Mouse (Mus musculus) embryonic facial prominence, embryonic 10.5 days (tissue): ENCODE results near the gene Gm2a. TPM values are rescaled to one million over a fixed set of nuclear protein-coding genes. Genes with fewer than 3 reads are reported as not detected.
A peak's percentile ranks its signal among the peaks of the same experiment; 100 is the strongest.
"Not testable (repeated sequence)": the region's sequence is repeated elsewhere in the genome, so short reads cannot be mapped to it uniquely, and the experiment has no call there.

Source experiments
- DNase-seq: peaks from one replicate; pipeline ENCODE4 v3.0.0-alpha.2; 2017; ENCODE audit warnings: low spot score
- H3K27ac ChIP-seq: fragments of 300-500 bp; sonication (generic); replicated peaks from 2 replicates; pipeline ENCODE4 v1.5.1; 2016; ENCODE audit warnings: mild to moderate bottlenecking
- H3K27me3 ChIP-seq: fragments of 300-500 bp; sonication (generic); replicated peaks from 2 replicates; pipeline ENCODE4 v1.6.1; 2016; ENCODE audit warnings: low read depth, mild to moderate bottlenecking; ENCODE audit not compliant: poor library complexity, severe bottlenecking
- H3K36me3 ChIP-seq: fragments of 300-500 bp; sonication (generic); replicated peaks from 2 replicates; pipeline ENCODE4 v1.6.1; 2016; ENCODE audit warnings: mild to moderate bottlenecking, moderate library complexity
- H3K4me1 ChIP-seq: fragments of 300-500 bp; sonication (generic); 2 replicates; pipeline ENCODE4 v1.6.1; 2016
- H3K4me3 ChIP-seq: fragments of 300-500 bp; sonication (generic); 2 replicates; pipeline ENCODE4 v1.5.1; 2016; ENCODE audit warnings: mild to moderate bottlenecking, moderate library complexity
- H3K9me3 ChIP-seq: fragments of 300-500 bp; sonication (generic); 2 replicates; pipeline ENCODE4 v1.6.1; 2016; ENCODE audit warnings: mild to moderate bottlenecking
- WGBS: fragments of 180-500 bp; shearing (Covaris S2); methylation state at CpG from one replicate; pipeline ENCODE4 v1.1.7; 2016; 5-methylcytosine and 5-hydroxymethylcytosine counted together
- polyA plus RNA-seq: library from polyadenylated mRNA; unstranded; fragments of >200 nt; fragmentation: Nextera tagmentation; extraction: Ambion mirVana; gene quantifications from 2 replicates; pipeline ENCODE4 v1.2.1, GENCODE M21; 2016

The Gm2a gene
- polyA plus RNA-seq, 1 experiment from 2014 or later: 7.2 TPM

DNA sequence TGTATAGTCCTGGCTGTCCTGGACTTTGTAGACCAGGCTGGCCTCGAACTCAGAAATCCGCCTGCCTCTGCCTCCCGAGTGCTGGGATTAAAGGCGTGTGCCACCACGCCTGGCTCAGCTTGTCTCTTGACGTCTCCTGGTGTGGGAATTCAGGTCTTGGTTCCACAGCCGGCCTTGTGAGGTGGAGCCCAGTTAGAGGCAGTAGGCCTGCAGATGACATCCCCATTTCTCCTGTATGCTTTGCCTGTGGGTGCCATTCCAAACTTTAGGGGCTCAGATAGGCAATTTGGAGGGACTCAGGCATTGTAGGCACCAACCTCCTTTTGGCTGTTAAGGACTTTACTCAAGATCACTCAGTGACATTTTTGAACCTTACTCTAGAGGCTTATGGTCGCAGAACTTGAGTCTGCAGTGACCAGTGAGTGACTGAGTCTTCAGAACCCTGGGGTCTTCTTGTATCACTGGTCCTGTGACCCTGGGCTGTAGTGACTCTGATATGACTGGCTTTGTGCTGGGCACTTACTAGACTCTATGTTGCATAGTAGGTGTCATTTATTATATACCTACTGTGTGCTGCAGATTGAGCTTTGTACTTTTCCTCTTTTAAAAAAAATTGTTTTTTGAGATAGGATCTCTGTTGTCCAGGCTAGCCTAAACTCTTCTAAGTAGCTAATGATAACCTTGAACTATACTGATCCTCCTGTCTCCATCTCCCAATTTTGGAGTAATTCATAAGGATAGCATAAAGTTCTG is 1.3 kb downstream of the Gm2a start:
- WGBS: 84% methylated on average over 8 of the region's 8 CpGs

DNA sequence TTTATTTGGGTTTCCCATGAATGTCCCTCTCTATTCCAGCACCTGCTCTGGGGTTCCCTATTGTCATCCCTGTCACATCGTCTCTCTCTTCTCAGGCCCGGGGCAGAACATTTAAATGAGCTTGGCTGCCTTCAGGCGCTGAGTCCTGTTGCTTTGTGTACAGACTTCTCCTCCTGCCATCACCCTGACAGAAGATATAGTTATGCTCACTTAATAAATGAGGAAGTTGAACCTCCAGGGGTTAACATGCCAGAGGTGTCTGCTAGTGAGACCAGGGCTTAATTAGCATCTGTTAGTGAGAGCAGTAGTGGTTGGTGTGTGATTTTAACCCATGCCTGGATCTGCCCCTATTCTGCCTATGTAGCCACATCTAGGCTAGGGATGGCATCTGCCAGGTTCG is 2.0 kb downstream of the Gm2a start:
- no peak overlapping the region for H3K4me3 ChIP-seq
- H3K4me1 ChIP-seq: peaks cover 15% of the 10 kb centered on the region
- 60% methylated on average over 4 of the region's 4 CpGs for WGBS
- peaks cover 8% of the 10 kb centered on the region; the same call in 1 of the 2 replicates for H3K27me3 ChIP-seq
- H3K27ac ChIP-seq: no peak overlapping the region
- no peaks in the 10 kb centered on the region for H3K36me3 ChIP-seq
- DNase-seq: no peak
- no peaks in the 10 kb centered on the region for H3K9me3 ChIP-seq

More for the DNA sequence above, 1.3 kb downstream of the Gm2a start:
- no peak for DNase-seq
- Histone ChIP-seq H3K4me3 (no peak overlapping the region), H3K36me3 (no peaks in the 10 kb centered on the region), H3K4me1 (peaks cover 15% of the 10 kb centered on the region), H3K27me3 (peaks cover 8% of the 10 kb centered on the region; the same call in 1 of the 2 replicates), H3K9me3 (no peaks in the 10 kb centered on the region), H3K27ac (no peak overlapping the region)

DNA sequence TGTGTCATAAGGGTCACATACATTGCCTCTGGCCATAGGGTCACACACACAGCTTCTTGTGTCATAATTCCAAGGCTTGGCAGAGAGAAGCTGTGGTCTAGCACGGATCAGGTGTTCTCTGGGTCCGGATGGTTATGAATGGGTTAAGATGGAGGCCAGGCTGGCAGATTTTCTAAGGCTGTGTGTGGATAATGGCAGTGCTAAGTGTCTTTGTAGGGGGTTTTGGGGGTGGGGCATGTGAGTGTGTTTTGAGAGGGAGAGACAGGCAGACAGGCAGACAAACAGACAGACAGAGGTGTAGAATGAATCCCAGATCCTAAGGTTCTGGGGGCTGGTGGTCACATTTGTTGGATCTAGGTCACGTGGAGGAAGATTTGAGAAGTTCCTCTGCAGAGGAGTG is 4.1 kb downstream of the Gm2a start:
- DNase-seq: no peak
- 79% methylated on average over 3 of the region's 3 CpGs for WGBS
- Histone ChIP-seq H3K4me1 (peaks cover 12% of the 10 kb centered on the region), H3K9me3 (no peaks in the 10 kb centered on the region), H3K27me3 (peaks cover 8% of the 10 kb centered on the region; the same call in 1 of the 2 replicates), H3K4me3 (no peak overlapping the region), H3K36me3 (no peaks in the 10 kb centered on the region), H3K27ac (no peak overlapping the region)

DNA sequence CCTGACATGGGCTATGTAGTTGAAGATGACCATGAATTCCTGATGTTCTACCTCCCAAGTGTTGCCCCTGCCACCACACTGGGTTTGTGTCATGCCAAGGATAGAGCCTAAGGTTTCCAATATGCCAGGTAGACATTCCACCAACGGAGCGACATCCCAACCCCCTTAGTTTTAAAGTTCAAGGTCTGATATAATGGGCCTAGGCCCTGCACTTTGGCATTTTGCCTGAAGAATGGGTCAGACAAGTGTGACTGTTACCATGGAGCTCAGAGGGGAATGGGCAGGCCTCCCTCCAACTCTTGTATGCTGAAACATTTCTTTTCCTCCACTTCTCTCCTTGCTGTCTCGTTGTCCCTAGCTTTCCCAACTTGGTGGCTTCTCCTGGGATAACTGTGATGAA is 5.3 kb downstream of the Gm2a start:
- Histone ChIP-seq H3K4me1 (peaks cover 5% of the 10 kb centered on the region), H3K27ac (no peak overlapping the region), H3K36me3 (no peaks in the 10 kb centered on the region), H3K27me3 (peaks cover 8% of the 10 kb centered on the region; the same call in 1 of the 2 replicates), H3K9me3 (no peaks in the 10 kb centered on the region), H3K4me3 (no peak overlapping the region)
- 85% methylated on average over 3 of the region's 3 CpGs for WGBS
- no peak for DNase-seq

DNA sequence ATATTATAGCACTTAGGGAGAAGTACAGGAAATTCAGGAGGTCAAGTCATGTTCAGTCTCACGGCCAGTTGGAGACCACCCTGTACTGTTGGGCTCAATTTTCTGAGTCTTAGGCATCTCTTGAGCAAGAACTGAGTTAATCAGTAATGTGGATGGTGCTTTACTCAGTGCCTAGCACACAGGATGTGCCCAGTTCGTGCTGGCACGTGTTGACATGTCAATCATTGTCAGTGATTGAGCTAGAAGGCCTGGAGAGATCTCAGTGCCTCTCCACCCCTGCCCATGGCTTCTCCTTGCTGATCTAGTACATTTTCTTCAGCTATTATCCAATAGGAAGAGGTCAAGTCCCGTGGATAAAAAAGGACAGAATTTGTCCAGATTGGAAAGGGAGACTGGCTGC is 7.5 kb downstream of the Gm2a start:
- no peak overlapping the region for H3K27ac ChIP-seq
- H3K27me3 ChIP-seq: no peaks in the 10 kb centered on the region
- no peaks in the 10 kb centered on the region for H3K9me3 ChIP-seq
- H3K4me3 ChIP-seq: no peak overlapping the region
- no peaks in the 10 kb centered on the region for H3K36me3 ChIP-seq
- 72% methylated on average over 4 of the region's 4 CpGs for WGBS
- no peak for DNase-seq
- no peaks in the 10 kb centered on the region for H3K4me1 ChIP-seq

DNA sequence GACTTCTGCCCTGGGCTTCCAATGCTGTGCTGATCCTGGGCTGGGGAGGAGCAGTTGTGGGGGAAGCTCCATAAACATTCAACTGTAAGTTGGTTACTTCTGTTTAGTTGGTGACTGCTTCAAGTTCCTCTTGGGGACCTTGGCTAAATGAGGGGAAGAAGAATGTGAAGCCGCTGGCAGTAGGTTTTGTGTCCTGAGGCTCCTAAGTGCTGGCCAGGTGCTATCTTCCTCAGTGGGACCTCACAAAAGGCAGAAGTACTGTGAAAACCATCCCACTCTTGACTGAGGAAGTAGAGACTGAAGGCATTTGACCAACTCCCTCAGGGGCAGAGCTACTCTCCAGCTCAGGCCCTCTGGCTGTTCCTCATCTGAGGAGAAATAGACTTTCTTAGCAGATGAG is 8.7 kb downstream of the Gm2a start:
- DNase-seq: no peak
- H3K27me3 ChIP-seq: no peaks in the 10 kb centered on the region
- H3K36me3 ChIP-seq: no peaks in the 10 kb centered on the region
- H3K27ac ChIP-seq: no peak overlapping the region
- H3K9me3 ChIP-seq: no peaks in the 10 kb centered on the region
- no peak overlapping the region for H3K4me3 ChIP-seq
- 83% methylated on average over 1 of the region's 1 CpGs for whole genome bisulfite sequencing
- no peaks in the 10 kb centered on the region for H3K4me1 ChIP-seq

DNA sequence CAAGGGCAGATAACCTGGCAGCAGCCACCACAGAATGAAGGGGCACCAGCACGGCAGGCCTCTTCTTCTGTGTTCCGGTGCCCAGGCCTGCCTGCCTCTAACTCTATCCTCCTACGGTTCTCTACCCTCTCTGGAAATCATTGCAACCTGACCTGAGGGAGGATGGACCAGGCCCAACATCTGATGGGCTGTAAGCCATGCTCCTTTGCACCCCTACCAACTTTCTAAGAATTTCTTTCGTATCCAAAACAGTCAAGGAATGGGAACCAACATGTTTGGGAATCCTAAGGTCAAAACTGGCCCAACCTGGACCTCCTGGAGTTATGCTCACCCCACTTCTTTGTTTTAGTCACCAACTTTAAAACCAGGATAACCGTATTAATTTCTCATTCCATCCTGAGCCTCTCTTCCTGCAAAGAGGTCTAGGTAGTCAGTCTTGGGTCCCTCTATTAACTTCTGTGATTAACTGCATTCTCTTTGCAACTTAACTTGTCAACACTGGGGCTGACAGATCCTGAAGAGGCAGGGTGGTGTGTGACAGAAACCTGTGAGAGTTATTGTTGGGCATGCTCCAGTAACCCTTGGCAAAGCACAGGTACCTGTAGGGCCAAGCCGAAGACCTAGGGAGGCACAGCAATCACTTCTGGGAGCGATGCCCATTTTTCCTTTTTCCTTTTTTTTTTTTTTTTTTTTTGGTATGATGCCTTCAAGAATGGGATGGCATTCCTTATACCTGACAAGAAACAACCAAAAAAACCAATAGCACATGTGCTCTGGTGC is 11.8 kb downstream of the Gm2a start:
- peaks cover 12% of the 10 kb centered on the region for H3K4me1 ChIP-seq
- H3K4me3 ChIP-seq: no peak overlapping the region
- no peaks in the 10 kb centered on the region for H3K9me3 ChIP-seq
- H3K36me3 ChIP-seq: no peaks in the 10 kb centered on the region
- WGBS: 88% methylated on average over 7 of the region's 7 CpGs
- H3K27ac ChIP-seq: no peak overlapping the region
- no peak for DNase-seq
- H3K27me3 ChIP-seq: no peaks in the 10 kb centered on the region

DNA sequence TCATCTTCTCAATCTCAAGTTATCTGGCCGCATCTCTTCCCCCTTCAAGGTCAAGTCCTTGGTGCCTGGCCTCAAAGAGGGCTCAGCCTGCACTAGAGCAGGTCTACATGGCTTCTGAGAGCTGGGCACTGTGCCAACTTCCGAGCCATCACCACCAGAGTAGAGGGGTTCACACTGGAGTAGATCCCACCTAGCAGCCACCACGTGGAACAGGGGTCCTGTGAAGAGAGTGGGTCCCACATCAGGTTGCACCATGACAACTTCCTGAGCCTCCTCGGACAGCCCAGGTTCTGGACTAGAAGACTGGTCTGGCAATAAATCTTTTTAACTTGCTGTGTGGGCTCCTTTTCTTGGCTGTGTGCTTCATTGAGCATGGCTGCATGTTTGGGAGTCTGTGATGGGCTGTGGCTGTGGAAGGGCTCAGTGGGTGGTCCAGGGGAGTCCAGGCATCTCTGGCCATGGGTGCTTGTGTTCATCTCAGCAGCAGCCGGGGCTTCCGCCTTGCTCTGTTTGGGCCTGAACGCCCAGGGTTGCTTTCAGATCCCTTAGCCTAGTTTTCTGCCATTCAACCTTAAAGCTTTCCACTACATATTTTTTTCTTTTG is 12.8 kb downstream of the Gm2a start:
- H3K4me3 ChIP-seq: no peak overlapping the region
- 84% methylated on average over 7 of the region's 7 CpGs for WGBS
- peaks cover 12% of the 10 kb centered on the region for H3K4me1 ChIP-seq
- H3K27ac ChIP-seq: no peak overlapping the region
- no peaks in the 10 kb centered on the region for H3K9me3 ChIP-seq
- no peaks in the 10 kb centered on the region for H3K36me3 ChIP-seq
- no peaks in the 10 kb centered on the region for H3K27me3 ChIP-seq
- no peak for DNase-seq

DNA sequence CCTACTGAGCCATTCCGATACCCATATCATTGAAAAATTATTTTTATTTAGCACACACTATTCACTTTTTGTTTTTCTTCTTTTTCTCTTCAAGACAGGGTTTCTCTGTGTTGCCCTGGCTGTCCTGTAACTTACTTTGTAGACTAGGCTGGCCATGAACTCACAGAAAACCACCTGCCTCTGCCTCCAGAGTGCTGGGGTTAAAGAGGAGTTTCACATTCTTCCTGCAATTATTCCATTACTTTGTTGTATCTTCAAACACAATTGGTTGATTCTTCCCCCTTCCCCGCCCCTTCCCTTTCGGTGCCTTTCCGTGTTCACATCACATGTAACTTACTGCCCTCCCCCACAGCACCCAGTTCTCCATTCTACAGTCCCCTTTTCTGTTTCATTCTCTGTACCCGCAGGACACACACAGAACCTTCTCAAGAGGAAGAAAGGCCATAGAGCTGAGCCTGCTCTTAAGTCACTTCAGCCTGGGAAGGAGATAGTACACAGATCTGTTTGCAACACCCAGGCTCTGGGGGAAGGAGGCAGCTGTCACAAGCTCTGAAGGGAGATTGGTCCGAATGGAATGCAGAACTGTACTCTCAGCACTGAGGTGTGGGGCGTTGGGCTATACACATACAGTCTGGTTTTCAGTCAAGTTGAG is 15.4 kb downstream of the Gm2a start:
- 72% methylated on average over 7 of the region's 7 CpGs for WGBS
- H3K4me1 ChIP-seq: peaks cover 12% of the 10 kb centered on the region
- no peak overlapping the region for H3K27ac ChIP-seq
- DNase-seq: no peak
- H3K4me3 ChIP-seq: no peak overlapping the region
- no peaks in the 10 kb centered on the region for H3K27me3 ChIP-seq
- H3K36me3 ChIP-seq: no peaks in the 10 kb centered on the region
- no peaks in the 10 kb centered on the region for H3K9me3 ChIP-seq

DNA sequence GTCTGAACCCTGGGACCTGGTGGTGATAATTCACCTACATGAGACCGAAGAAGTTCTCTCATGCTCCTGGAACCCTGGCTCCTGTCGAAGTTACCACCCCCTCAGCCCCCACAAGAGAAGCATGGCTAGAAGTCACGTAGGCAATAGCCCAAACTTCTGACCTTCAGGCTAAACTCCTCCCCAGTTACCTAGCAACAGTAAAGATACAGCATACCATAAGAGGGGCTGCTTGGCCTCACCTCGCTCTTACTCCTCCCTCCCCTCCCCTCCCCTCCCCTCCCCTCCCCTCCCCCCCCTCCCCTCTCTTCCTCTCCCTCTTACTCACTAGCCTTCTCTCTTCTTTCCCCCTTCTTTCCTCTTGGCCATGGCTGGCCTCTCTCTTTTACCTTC is 15.9 kb downstream of the Gm2a start:
- peaks cover 12% of the 10 kb centered on the region for H3K4me1 ChIP-seq
- DNase-seq: peak; percentile 23
- H3K27me3 ChIP-seq, H3K36me3 ChIP-seq, H3K4me3 ChIP-seq, H3K27ac ChIP-seq, H3K9me3 ChIP-seq: not testable (repeated sequence)
- 42% methylated on average over 4 of the region's 4 CpGs for WGBS

DNA sequence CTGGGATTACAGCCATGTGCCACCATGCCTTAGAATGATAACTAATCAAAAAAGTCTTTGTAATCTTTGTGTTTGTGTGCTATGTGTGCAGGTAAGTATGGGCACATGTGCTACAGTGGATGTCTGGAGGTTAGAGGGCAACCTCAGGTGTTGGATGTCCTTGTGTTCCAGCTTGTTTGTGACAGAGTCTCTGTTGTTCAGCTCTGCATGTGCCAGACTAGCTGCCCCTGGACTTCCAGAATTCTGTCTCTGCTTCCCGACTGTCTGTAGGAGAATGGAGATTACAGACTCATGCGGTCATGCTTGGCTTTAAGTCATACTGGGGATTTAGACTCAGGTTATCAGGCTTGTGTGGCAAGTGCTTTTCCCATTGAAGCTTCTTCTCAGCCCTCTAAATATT is 16.4 kb downstream of the Gm2a start:
- no peaks in the 10 kb centered on the region for H3K9me3 ChIP-seq
- no peaks in the 10 kb centered on the region for H3K27me3 ChIP-seq
- H3K27ac ChIP-seq: no peak overlapping the region
- peaks cover 12% of the 10 kb centered on the region for H3K4me1 ChIP-seq
- no peak overlapping the region for H3K4me3 ChIP-seq
- H3K36me3 ChIP-seq: no peaks in the 10 kb centered on the region
- 77% methylated on average over 2 of the region's 2 CpGs for WGBS
- no peak for DNase-seq

DNA sequence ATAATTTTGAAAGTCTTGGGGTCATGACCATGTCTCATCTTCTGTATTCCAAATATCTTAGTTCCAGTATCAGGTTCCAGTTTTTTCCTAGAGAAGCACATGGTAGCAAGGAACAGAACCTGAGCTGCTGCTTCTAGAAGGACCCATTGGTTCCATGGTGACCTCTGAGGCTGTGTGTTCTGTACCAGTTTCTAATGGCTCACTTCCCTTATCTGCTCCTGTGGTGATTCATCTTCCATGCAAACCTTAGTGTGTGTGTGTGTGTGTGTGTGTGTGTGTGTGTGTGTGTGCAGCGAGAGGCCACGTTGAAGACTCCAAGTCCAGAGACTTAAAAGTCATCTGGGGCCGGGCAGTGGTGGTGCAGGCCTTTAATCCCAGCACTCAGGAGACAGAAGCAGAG is 18.1 kb downstream of the Gm2a start:
- DNase-seq: no peak
- Histone ChIP-seq H3K9me3 (no peaks in the 10 kb centered on the region), H3K4me3 (no peak overlapping the region), H3K36me3 (no peaks in the 10 kb centered on the region), H3K4me1 (peaks cover 17% of the 10 kb centered on the region), H3K27me3 (no peaks in the 10 kb centered on the region), H3K27ac (no peak overlapping the region)
- WGBS: 96% methylated on average over 3 of the region's 3 CpGs
